Mouse (Mus musculus) cortical plate, adult 2 months (tissue): ENCODE measurements around the gene Ino80.

Experiments used
- CTCF ChIP-seq: fragments of 200-500 bp; IDR thresholded peaks from 2 replicates; pipeline ENCODE4 v1.5.1; 2011; ENCODE audit warnings: mild to moderate bottlenecking, control low read depth, low read length; ENCODE audit not compliant: insufficient read depth; ENCODE audit errors: extremely low read depth
- POLR2A ChIP-seq: fragments of 200-500 bp; IDR thresholded peaks from 2 replicates; pipeline ENCODE4 v1.6.1; 2011; ENCODE audit warnings: mild to moderate bottlenecking, low read length, control low read depth; ENCODE audit not compliant: insufficient read depth; ENCODE audit errors: extremely low read depth

- TF ChIP-seq POLR2A = peak; percentile 93
- TF ChIP-seq CTCF = no peak
These were observed at the start of gene Ino80 for GRCm38 (mm10) chr2:119477571-119478396.
